Mouse (Mus musculus) brown adipose tissue, adult 24 weeks (tissue): ENCODE results near the gene Dnajb3. TPM values are rescaled to one million over a fixed set of nuclear protein-coding genes. Genes with fewer than 3 reads are reported as not detected.
"Not testable (repeated sequence)": the region's sequence is repeated elsewhere in the genome, so short reads cannot be mapped to it uniquely, and the experiment has no call there.

Source experiments
- H3K27ac ChIP-seq: fragments of 200-500 bp; replicated peaks from 2 replicates; pipeline ENCODE4 v1.5.1; 2012; ENCODE audit warnings: low read depth, mild to moderate bottlenecking, low read length
- H3K4me1 ChIP-seq: fragments of 200-500 bp; 2 replicates; pipeline ENCODE4 v1.6.1; 2012; ENCODE audit warnings: low read length, mixed read lengths; ENCODE audit not compliant: control insufficient read depth, insufficient read depth, insufficient read length
- H3K4me3 ChIP-seq: fragments of 200-500 bp; 2 replicates; pipeline ENCODE4 v1.5.1; 2012; ENCODE audit warnings: low read depth, mild to moderate bottlenecking, low read length, moderate library complexity; ENCODE audit not compliant: insufficient read depth
- polyA plus RNA-seq: library from polyadenylated mRNA; stranded (reverse); fragments of >200 nt; gene quantifications from 2 replicates; pipeline ENCODE4 v1.2.4, GENCODE M21; 2012; ENCODE audit not compliant: missing spikeins, insufficient read depth, insufficient read length

Gene Dnajb3
- polyA plus RNA-seq, 1 experiment: 5.0 TPM

GRCm38 (mm10) chr1:88225741-88226140 lies 20.2 kb upstream of the Dnajb3 start:
- H3K4me1 ChIP-seq: no peaks in the 10 kb centered on the region
- no peak overlapping the region for H3K27ac ChIP-seq
- no peak overlapping the region for H3K4me3 ChIP-seq

GRCm38 (mm10) chr1:88225301-88225700 lies 19.7 kb upstream of the Dnajb3 start:
- not testable (repeated sequence) for H3K4me1 ChIP-seq, H3K27ac ChIP-seq, H3K4me3 ChIP-seq

- no peak overlapping the region for H3K4me3 ChIP-seq
- H3K27ac ChIP-seq: no peak overlapping the region
- no peaks in the 10 kb centered on the region for H3K4me1 ChIP-seq
Observed at GRCm38 (mm10) chr1:88224029-88224776, 18.6 kb upstream of the Dnajb3 start.

GRCm38 (mm10) chr1:88223591-88223990 lies 18.0 kb upstream of the Dnajb3 start:
- Histone ChIP-seq H3K27ac (no peak overlapping the region), H3K4me1 (no peaks in the 10 kb centered on the region), H3K4me3 (no peak overlapping the region)

- H3K27ac ChIP-seq, H3K4me1 ChIP-seq, H3K4me3 ChIP-seq: not testable (repeated sequence)
Observed at GRCm38 (mm10) chr1:88223011-88223515, 17.5 kb upstream of the Dnajb3 start.

GRCm38 (mm10) chr1:88222216-88222615 lies 16.6 kb upstream of the Dnajb3 start:
- H3K4me1 ChIP-seq: no peaks in the 10 kb centered on the region
- no peak overlapping the region for H3K27ac ChIP-seq
- no peak overlapping the region for H3K4me3 ChIP-seq

GRCm38 (mm10) chr1:88220336-88220735 lies 14.8 kb upstream of the Dnajb3 start:
- Histone ChIP-seq H3K4me1 (no peaks in the 10 kb centered on the region), H3K4me3 (no peak overlapping the region), H3K27ac (no peak overlapping the region)

GRCm38 (mm10) chr1:88219054-88219453 lies 13.5 kb upstream of the Dnajb3 start:
- no peak overlapping the region for H3K4me3 ChIP-seq
- H3K27ac ChIP-seq: no peak overlapping the region
- no peaks in the 10 kb centered on the region for H3K4me1 ChIP-seq

GRCm38 (mm10) chr1:88218591-88218990 lies 13.0 kb upstream of the Dnajb3 start:
- no peak overlapping the region for H3K27ac ChIP-seq
- H3K4me1 ChIP-seq: no peaks in the 10 kb centered on the region

GRCm38 (mm10) chr1:88218051-88218450 lies 12.5 kb upstream of the Dnajb3 start:
- Histone ChIP-seq H3K27ac (no peak overlapping the region), H3K4me1 (no peaks in the 10 kb centered on the region)

More at GRCm38 (mm10) chr1:88218591-88218990, 13.0 kb upstream of the Dnajb3 start:
- no peak overlapping the region for H3K4me3 ChIP-seq

GRCm38 (mm10) chr1:88217576-88217975 lies 12.0 kb upstream of the Dnajb3 start:
- H3K27ac ChIP-seq: no peak overlapping the region
- no peak overlapping the region for H3K4me3 ChIP-seq

More at GRCm38 (mm10) chr1:88218051-88218450, 12.5 kb upstream of the Dnajb3 start:
- H3K4me3 ChIP-seq: no peak overlapping the region

GRCm38 (mm10) chr1:88217144-88217543 lies 11.6 kb upstream of the Dnajb3 start:
- H3K4me3 ChIP-seq: no peak overlapping the region

More at GRCm38 (mm10) chr1:88217576-88217975, 12.0 kb upstream of the Dnajb3 start:
- no peaks in the 10 kb centered on the region for H3K4me1 ChIP-seq

GRCm38 (mm10) chr1:88216551-88216950 lies 11.0 kb upstream of the Dnajb3 start:
- Histone ChIP-seq H3K4me3 (no peak overlapping the region), H3K27ac (no peak overlapping the region)

More at GRCm38 (mm10) chr1:88217144-88217543, 11.6 kb upstream of the Dnajb3 start:
- H3K4me1 ChIP-seq: no peaks in the 10 kb centered on the region
- H3K27ac ChIP-seq: no peak overlapping the region

GRCm38 (mm10) chr1:88215466-88216380 lies 10.1 kb upstream of the Dnajb3 start:
- Histone ChIP-seq H3K4me3 (no peak overlapping the region), H3K27ac (no peak overlapping the region)

More at GRCm38 (mm10) chr1:88216551-88216950, 11.0 kb upstream of the Dnajb3 start:
- no peaks in the 10 kb centered on the region for H3K4me1 ChIP-seq

GRCm38 (mm10) chr1:88214462-88214952 lies 8.9 kb upstream of the Dnajb3 start:
- no peaks in the 10 kb centered on the region for H3K4me1 ChIP-seq
- H3K27ac ChIP-seq: no peak overlapping the region
- H3K4me3 ChIP-seq: no peak overlapping the region

More at GRCm38 (mm10) chr1:88215466-88216380, 10.1 kb upstream of the Dnajb3 start:
- no peaks in the 10 kb centered on the region for H3K4me1 ChIP-seq
